Mouse (Mus musculus): ENCODE data around the gene Prdm1. TPM values are rescaled to one million over a fixed set of nuclear protein-coding genes. Genes with fewer than 3 reads are reported as not detected.

Prdm1 gene
- polyA plus RNA-seq, 1 experiment, result 0.90 TPM

DNA sequence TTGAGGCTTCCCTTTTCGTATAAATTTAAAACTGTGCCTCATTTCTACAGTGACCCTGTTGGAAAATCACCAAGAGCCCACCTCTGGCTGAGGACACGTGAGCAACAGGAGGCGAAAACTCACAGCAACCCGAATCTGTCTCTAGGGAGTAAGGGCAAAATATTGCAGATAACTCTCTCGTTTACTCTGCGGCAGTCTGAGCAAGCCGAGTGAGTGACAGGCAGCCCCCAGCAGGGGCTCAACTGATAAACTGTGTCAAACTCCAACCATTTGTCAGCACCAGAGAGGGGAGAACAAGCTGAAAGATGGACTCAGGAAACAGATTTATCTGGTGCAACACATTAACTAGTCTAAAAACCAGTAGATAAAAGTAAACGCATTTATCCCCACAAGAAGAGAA lies 62.7 kb downstream of the Prdm1 start:
- H3K4me3 ChIP-seq (replicated peaks; ENCODE audit: control insufficient read depth, low read depth, low read length), result no peak overlapping the region

DNA sequence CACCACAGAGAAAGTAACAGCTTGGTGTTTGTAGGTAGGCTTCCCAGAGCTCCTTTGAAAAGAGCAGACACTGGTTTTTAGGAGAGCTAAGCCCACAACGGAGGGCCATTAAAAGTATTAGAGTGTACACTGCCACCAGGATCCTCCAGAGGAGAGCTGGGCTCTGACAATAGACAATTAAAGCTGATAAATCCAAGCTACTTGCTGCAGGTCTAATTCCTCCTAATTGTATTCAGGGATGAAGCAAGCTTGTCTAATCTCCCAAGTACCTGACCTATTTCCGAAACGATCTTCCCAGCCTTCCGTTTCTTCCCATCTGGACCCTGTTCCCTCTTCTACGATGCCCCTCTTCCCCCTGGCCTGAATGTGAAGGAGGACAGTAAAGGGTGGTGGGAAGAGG lies 63.7 kb downstream of the Prdm1 start:
- no peak overlapping the region for H3K4me3 ChIP-seq (replicated peaks; ENCODE audit: control insufficient read depth, low read depth, low read length)
- no peak for TF ChIP-seq POLR2A (IDR thresholded peaks at IDR 0.05; ENCODE audit: borderline replicate concordance, control insufficient read depth, low read depth, low read length)
- no peak for TF ChIP-seq CTCF (IDR thresholded peaks at IDR 0.05; ENCODE audit: control insufficient read depth, insufficient read depth, low read length)
- 79% methylated on average over 5 of the region's 5 CpGs for WGBS

More for the DNA sequence above, 62.7 kb downstream of the Prdm1 start:
- TF ChIP-seq CTCF (IDR thresholded peaks at IDR 0.05; ENCODE audit: control insufficient read depth, insufficient read depth, low read length) (no peak), POLR2A (IDR thresholded peaks at IDR 0.05; ENCODE audit: borderline replicate concordance, control insufficient read depth, low read depth, low read length) (no peak)
- WGBS, result 52% methylated on average over 8 of the region's 8 CpGs
- H3K4me1 ChIP-seq (ENCODE audit: control insufficient read depth, insufficient read depth, low read length), result no peaks in the 10 kb centered on the region
- H3K27ac ChIP-seq (ENCODE audit: control insufficient read depth, insufficient read depth, low read depth, low read length, poor library complexity), result no peak overlapping the region

DNA sequence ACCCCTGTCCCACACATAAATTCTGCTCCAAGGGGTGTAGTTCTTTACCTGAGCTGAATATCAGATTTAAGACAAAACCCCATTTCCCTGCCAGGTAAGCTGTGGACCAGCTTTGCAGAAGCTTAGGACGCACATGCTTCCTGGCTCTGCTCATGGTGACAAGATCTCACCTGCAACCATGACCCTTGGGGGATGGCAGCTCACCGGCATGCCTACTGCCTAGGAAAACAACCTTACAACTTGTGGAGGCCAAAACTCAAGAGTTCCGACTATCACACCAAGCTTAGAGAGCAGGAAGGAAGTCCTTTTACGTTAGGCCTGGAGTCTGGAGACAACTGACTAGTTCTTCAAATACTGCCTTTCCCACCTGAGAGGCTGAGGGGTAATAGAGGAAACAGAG lies 64.4 kb downstream of the Prdm1 start:
- Histone ChIP-seq H3K27ac (ENCODE audit: control insufficient read depth, insufficient read depth, low read depth, low read length, poor library complexity) (no peak overlapping the region), H3K4me1 (ENCODE audit: control insufficient read depth, insufficient read depth, low read length) (no peaks in the 10 kb centered on the region), H3K4me3 (replicated peaks; ENCODE audit: control insufficient read depth, low read depth, low read length) (no peak overlapping the region)
- WGBS, result 39% methylated on average over 4 of the region's 4 CpGs
- TF ChIP-seq POLR2A (IDR thresholded peaks at IDR 0.05; ENCODE audit: borderline replicate concordance, control insufficient read depth, low read depth, low read length), result no peak
- TF ChIP-seq CTCF (IDR thresholded peaks at IDR 0.05; ENCODE audit: control insufficient read depth, insufficient read depth, low read length), result no peak

More for the DNA sequence above, 63.7 kb downstream of the Prdm1 start:
- Histone ChIP-seq H3K4me1 (ENCODE audit: control insufficient read depth, insufficient read depth, low read length) (no peaks in the 10 kb centered on the region), H3K27ac (ENCODE audit: control insufficient read depth, insufficient read depth, low read depth, low read length, poor library complexity) (no peak overlapping the region)

DNA sequence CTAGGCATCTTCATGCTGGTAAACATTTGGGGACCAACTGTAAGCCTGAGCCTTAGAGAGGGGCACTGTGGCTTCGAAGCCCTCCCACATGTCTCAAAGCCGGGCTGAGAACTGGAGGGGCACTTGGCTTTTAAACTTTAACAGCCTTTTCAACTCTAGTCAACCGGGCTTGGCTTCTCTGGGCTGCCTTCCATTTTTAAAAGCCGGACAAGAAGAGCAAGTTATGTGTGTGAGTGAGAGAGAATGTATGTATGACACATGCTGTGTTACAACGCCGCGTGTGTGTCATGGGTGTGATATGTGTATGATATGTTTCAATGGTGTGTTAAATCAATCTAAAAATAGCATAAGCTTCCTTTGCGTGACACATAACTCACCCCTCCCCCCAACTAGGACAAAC lies 66.0 kb downstream of the Prdm1 start:
- Histone ChIP-seq H3K4me3 (replicated peaks; ENCODE audit: control insufficient read depth, low read depth, low read length) (no peak overlapping the region), H3K4me1 (ENCODE audit: control insufficient read depth, insufficient read depth, low read length) (no peaks in the 10 kb centered on the region), H3K27ac (ENCODE audit: control insufficient read depth, insufficient read depth, low read depth, low read length, poor library complexity) (no peak overlapping the region)
- 86% methylated on average over 8 of the region's 8 CpGs for WGBS
- TF ChIP-seq CTCF (IDR thresholded peaks at IDR 0.05; ENCODE audit: control insufficient read depth, insufficient read depth, low read length), result no peak
- no peak for TF ChIP-seq POLR2A (IDR thresholded peaks at IDR 0.05; ENCODE audit: borderline replicate concordance, control insufficient read depth, low read depth, low read length)

DNA sequence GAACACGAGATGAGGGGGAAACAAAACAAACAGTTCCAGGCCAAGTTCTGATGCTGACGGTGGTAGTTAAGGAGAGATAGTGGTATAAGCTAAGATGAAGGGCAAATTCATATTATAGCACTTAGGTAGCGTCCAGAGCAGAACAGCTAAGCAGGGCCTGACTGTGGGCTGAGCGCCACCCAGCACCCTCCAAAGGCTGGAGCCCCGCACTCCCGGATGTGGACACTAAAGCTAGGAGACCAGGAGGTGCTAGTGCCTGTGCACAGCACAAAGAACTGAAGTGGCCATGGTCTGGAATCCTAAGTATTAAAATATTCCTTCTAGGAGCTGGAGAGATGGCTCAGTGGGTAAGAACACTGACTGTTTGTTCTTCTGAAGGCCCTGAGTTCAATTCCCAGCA lies 67.2 kb downstream of the Prdm1 start:
- TF ChIP-seq POLR2A (IDR thresholded peaks at IDR 0.05; ENCODE audit: borderline replicate concordance, control insufficient read depth, low read depth, low read length) (no peak), CTCF (IDR thresholded peaks at IDR 0.05; ENCODE audit: control insufficient read depth, insufficient read depth, low read length) (no peak)
- Histone ChIP-seq H3K4me3 (replicated peaks; ENCODE audit: control insufficient read depth, low read depth, low read length) (no peak overlapping the region), H3K27ac (ENCODE audit: control insufficient read depth, insufficient read depth, low read depth, low read length, poor library complexity) (no peak overlapping the region), H3K4me1 (ENCODE audit: control insufficient read depth, insufficient read depth, low read length) (no peaks in the 10 kb centered on the region)
- 84% methylated on average over 6 of the region's 6 CpGs for WGBS

DNA sequence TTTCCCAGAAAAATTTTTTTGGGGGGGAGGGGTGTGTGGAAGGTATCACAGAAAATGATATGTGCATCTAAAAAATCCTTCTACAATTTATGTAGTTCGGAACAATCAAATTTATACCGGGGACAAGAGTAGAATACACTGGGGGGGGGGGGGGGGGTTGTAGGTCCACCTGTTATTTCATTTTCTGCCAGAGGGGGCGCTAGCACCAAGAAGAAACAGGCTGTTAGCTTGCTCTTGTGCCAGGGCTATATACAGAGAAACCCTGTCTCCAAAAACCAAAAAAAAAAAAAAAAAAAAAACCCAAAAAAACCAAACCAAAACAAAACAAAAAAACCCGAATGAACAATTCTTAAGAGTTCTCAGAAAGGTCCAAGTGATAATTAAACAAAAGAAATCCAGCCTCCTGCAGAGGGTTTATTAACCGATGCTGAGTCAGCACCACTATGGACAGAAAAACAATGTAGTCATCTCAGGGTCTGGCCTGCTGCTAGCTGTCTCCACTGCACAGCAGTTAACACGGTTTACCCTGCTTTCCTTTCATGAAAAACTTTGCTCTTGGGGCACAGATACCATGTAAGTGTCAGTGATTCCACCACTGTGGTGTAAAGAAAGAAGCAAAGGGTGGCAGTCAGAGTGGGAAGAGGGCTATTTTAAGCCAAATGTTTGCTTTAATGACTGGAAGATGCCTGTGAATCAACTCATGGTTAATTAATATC lies 68.0 kb downstream of the Prdm1 start:
- WGBS, result 17% methylated on average over 6 of the region's 6 CpGs
- H3K27ac ChIP-seq (ENCODE audit: control insufficient read depth, insufficient read depth, low read depth, low read length, poor library complexity), result no peak overlapping the region
- no peak overlapping the region for H3K4me3 ChIP-seq (replicated peaks; ENCODE audit: control insufficient read depth, low read depth, low read length)
- H3K4me1 ChIP-seq (ENCODE audit: control insufficient read depth, insufficient read depth, low read length), result no peaks in the 10 kb centered on the region
- TF ChIP-seq CTCF (IDR thresholded peaks at IDR 0.05; ENCODE audit: control insufficient read depth, insufficient read depth, low read length) (0 out of 2 replicates have a peak, but pooled peaks have one; percentile 18), POLR2A (IDR thresholded peaks at IDR 0.05; ENCODE audit: borderline replicate concordance, control insufficient read depth, low read depth, low read length) (no peak)

DNA sequence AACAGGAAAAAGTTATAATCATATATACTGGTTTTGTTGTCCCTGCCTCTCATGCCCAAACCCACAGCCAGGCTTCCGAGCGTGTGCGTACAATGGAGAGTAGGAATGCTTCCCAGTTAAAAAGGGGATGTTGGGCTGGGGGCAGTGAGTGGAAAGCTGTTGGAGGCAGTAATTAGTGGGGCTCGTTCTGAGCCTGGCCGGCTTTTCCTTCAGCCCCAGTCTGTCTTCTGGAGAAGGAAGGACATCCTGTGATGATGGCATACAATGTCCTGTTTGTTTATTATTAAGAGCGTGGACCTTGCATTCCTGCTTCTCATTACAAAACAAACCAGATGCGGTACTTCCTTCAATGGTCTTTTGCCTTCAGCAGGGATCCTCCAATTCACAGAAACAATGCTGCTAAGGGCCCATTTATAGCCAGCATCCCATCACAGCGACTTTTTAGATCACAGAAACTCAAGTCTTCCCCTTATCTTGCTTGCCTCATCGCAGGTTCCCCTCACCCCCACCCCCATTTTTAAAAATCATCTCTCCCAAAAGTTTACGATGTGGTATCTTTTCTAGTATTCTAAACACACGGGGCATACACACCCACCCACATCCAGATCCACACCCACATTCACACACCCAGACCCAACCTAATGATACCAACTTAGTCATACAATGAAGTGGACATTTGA lies 68.8 kb downstream of the Prdm1 start:
- WGBS, result 7% methylated on average over 11 of the region's 11 CpGs

DNA sequence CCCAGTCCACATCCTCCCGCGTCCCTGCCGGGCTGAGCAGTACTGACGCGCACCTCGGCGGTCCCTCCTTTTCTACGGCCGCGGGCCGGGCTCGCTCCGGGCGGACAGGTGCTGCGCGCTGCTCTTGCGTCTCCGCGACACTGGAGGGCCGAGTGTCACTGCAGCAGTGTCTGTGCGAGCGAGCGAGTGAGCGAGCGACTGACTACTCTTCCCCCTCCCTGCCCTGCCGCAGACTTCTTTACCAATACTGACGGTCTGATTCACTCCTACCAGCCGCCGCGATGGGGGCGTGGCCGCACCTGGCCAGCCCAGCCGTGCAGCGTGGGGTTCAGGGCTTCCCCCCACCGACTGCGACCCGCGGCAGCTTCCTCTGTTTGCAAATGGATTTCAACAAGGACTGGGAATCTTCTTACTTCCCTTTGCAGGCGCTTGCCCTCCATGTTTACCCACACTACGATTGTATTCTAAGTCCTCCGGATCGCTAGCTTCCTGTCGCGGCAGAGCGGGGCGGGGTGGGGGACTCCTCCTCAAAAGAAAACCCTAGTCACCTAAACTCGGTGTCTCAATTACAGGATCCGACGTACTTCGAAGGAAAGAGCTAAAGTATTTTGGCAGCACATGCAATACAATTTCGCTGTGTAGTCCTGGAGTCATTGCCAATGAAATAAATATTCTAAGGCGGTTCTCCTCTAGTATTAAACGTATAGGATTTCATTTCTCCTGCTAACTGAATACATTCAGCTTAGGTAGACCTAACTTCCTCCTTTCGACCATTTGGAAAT lies 69.6 kb downstream of the Prdm1 start:
- Histone ChIP-seq H3K4me3 (replicated peaks; ENCODE audit: control insufficient read depth, low read depth, low read length) (peak overlapping the region; percentile 69), H3K4me1 (ENCODE audit: control insufficient read depth, insufficient read depth, low read length) (no peaks in the 10 kb centered on the region), H3K27ac (ENCODE audit: control insufficient read depth, insufficient read depth, low read depth, low read length, poor library complexity) (no peak overlapping the region)
- TF ChIP-seq POLR2A (IDR thresholded peaks at IDR 0.05; ENCODE audit: borderline replicate concordance, control insufficient read depth, low read depth, low read length), result peak; percentile 37; the same call in 1 of the 2 replicates
- TF ChIP-seq CTCF (IDR thresholded peaks at IDR 0.05; ENCODE audit: control insufficient read depth, insufficient read depth, low read length), result peak; percentile 52
- WGBS, result under 1% methylated on average over 54 of the region's 54 CpGs

More for the DNA sequence above, 68.8 kb downstream of the Prdm1 start:
- Histone ChIP-seq H3K27ac (ENCODE audit: control insufficient read depth, insufficient read depth, low read depth, low read length, poor library complexity) (no peak overlapping the region), H3K4me1 (ENCODE audit: control insufficient read depth, insufficient read depth, low read length) (no peaks in the 10 kb centered on the region), H3K4me3 (replicated peaks; ENCODE audit: control insufficient read depth, low read depth, low read length) (no peak overlapping the region)
- no peak for TF ChIP-seq POLR2A (IDR thresholded peaks at IDR 0.05; ENCODE audit: borderline replicate concordance, control insufficient read depth, low read depth, low read length)
- TF ChIP-seq CTCF (IDR thresholded peaks at IDR 0.05; ENCODE audit: control insufficient read depth, insufficient read depth, low read length), result no peak
